Mouse (Mus musculus) heart, postnatal 0 days (tissue): ENCODE results near the gene A630089N07Rik.

Experiments used
- CTCF ChIP-seq: IDR thresholded peaks from 2 replicates; pipeline ENCODE4 v1.5.1; 2016; ENCODE audit warnings: antibody characterized with exemption, control low read depth, low read depth
- EP300 ChIP-seq: IDR thresholded peaks from 2 replicates; pipeline ENCODE4 v1.6.1; 2016; ENCODE audit warnings: antibody characterized with exemption, low read depth

GRCm38 (mm10) chr16:97977722-97978121 lies 104.5 kb downstream of the A630089N07Rik start:
- TF ChIP-seq CTCF (no peak), EP300 (no peak)
